Mouse (Mus musculus) cerebellum, adult (tissue): ENCODE data around the gene Mt4.
"Not testable (repeated sequence)": the region's sequence is repeated elsewhere in the genome, so short reads cannot be mapped to it uniquely, and the experiment has no call there.

ENCODE experiments used
- ATAC-seq: cut with Nextera tagmentation; 2 replicates; pipeline ENCODE4 v1.9.2; 2017; ENCODE audit warnings: mild to moderate bottlenecking, moderate library complexity, mixed read lengths; ENCODE audit not compliant: insufficient number of reproducible peaks, low FRiP score, low TSS enrichment

Gene Mt4

GRCm38 (mm10) chr8:94132096-94132495 lies 4.9 kb upstream of the Mt4 start:
- no peak for ATAC-seq

DNA sequence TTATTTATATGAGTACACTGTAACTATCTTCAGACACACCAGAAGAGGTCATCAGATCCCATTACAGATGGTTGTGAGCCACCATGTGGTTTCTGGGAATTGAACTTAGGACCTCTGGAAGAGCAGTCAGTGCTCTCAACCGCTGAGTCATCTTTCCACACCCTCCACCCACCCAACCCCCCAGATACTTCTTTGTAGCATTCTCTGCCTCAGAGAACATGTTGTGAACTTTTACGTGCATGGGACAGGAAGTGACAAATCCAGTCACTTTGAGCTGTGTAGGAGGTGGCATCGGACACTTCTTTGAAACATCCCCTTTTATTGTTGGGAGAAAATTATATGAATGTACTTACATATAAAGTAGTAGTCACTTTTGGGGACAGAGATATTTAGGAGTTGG lies 2.4 kb upstream of the Mt4 start:
- ATAC-seq: not testable (repeated sequence)

GRCm38 (mm10) chr8:94135556-94135955 lies 1.4 kb upstream of the Mt4 start:
- ATAC-seq: no peak

GRCm38 (mm10) chr8:94136192-94136591 lies 805 bp upstream of the Mt4 start:
- ATAC-seq: no peak

DNA sequence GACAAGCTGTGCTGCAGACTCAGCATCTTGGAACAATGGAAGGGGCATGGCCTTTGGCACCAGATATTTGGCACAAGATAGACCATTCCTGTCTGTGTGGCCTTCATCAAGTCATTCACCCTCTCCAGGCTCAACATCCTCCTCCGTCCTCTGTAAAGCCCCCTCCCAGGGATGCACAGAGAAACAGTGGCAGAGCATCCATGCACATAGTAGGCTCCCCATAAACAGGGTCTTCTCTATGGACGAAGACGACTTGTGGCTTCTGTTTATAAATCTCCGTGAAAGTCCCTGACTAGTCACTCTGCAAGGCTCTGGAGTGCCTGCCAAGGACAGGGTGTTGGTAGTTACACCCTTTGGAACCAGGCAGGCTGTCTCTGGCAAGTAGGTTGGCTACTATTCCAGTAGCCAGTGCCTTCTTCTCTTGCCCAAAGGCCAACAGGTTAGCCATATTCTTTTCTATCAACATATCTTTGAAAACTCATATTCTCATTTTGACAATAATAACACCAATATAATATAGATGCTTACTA lies 3.3 kb downstream of the Mt4 start:
- no peak for ATAC-seq

GRCm38 (mm10) chr8:94148236-94148635 lies 11.2 kb downstream of the Mt4 start:
- ATAC-seq: no peak

DNA sequence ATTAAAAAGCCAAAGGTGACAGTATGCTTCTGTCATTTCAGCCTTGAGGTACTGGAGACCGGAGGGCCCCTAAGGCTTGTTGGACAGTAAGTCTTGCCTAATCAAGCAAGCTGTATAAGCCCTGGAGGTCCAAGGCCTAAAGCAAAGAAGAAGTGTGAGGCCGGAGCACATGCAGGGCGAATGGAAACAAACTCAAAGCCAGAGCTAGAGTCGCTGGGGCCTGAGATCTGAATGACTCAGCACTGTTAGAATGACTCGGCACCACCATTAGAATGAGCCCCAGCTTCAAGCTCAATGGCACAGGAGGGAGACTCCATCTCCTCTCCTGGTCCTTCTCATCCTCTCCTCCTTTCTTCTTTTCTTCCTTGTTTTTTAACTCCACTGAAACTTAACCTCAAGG lies 13.9 kb downstream of the Mt4 start:
- ATAC-seq: no peak

DNA sequence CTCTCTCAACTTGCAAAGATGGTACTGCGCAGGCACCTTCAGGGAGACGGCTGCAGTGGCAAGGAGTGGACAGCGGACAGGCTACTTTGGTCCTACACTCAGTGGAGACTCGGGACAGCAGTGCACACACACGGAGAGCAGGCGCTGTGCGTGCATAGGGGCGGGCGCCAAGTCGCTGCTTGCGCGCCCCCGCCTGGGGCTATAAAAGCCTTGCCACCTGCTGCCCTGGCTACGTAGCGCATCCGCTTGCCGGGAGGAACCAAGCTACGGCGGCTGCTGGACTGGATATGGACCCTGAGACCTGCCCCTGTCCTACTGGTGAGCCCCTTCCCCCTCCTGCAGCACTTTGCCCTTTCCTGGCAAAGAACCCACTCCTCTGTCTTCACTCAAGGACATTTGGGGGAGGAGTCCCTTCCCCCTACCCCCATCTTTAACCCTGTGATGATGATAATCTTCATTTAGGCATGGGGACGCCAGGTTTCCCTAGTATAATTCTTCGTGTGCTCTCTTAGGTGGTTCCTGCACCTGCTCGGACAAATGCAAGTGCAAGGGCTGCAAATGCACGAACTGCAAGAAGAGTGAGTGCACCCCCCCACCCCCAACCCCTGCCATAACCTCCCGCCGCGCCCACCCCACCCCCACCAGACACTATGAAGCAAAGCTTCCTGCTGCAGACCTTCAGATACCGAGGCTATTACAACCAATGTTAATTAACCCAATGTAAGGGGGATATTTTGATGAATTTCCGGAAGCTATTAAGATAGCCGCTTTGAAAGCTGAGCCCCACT lies 15.7 kb downstream of the Mt4 start, which contains the start of gene Mt3:
Gene Mt3, plus strand, starts transcription at position 95 of the 788 bp plus-strand sequence.
- ATAC-seq: peak; percentile 87

DNA sequence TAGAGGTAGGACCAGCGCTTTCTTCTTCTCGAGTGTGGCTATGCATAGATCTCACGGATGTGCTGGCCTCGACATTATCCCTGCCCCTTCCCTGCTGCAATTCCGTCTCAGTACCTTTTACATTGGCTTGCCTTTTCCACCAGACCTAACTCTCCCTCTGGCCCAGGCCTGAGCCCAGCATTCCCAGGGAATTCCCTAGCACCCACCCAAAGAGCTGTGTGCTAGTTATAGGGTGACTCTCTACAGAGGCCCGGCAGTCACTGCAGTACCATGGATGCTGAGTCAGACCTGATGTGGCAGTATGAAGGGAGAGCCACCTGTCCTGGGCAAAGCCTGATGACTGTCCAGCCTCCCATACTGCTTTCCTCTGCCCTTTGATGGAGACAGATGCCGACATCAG lies 16.5 kb downstream of the Mt4 start:
- ATAC-seq: peak; percentile 31

- ATAC-seq: no peak
Observed at GRCm38 (mm10) chr8:94154537-94154936, 17.5 kb downstream of the Mt4 start.

DNA sequence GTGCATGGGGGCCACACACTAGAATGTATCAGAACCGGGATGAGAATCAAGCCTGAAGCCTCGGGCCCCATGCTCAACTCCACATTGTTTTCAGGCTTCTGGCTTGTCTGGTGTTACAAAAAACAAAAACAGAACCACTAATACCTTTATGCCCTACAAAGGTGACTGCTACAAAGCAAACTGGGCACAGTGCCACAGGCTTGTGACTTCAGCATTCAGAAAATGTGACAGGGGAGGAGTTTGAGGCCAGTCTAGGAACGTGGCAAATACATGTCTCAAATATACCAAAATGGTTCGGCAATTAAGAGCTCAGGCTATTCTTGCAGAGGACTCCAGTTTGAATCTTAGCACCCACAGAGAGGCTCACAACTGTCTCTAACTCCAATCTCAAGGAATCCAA lies 19.1 kb downstream of the Mt4 start:
- ATAC-seq: no peak

DNA sequence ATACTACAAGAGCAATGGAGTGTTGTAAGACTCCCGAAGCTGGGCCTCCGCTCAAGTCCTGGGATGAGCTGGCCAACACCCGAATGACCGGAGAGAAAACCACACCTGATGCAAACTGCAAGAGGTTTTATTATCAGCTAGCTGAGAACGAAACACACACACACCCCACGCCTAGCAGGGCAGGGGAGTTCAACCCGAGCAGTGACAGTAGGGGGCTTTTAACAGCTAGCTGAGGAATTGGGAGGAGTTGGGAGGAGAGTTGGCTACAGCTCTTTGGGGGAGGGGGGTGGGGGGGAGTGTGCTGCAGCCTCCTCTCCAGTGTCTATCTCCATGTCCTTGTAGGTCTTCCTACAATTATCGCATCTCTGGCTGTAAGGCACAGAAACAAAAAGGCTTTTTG lies 28.8 kb downstream of the Mt4 start:
- not testable (repeated sequence) for ATAC-seq

- ATAC-seq: peak; percentile 77
Observed at GRCm38 (mm10) chr8:94167244-94167643, 30.2 kb downstream of the Mt4 start.

- ATAC-seq: no peak
Observed at GRCm38 (mm10) chr8:94169547-94169946, 32.5 kb downstream of the Mt4 start.

DNA sequence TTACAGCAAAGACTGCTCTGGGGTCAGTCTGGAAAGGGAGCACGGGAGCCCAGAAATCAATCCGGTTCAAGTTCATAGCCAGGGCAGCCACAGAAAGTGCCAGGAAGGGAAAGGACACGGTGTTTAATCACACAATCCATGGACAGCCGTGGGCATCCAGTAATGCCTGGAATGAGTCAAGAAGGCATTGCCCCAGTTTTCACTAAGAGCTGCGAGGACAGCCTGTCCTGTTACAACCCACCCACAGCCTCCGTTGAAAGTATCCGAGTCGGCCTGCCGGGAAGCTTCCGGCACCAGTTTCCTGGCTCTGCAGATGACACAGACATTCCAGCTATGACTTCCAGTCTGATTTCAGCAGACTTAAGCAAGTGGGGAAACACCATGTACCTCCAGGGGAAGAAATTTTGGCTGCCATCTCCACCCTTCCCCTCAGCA lies 34.3 kb downstream of the Mt4 start:
- no peak for ATAC-seq

DNA sequence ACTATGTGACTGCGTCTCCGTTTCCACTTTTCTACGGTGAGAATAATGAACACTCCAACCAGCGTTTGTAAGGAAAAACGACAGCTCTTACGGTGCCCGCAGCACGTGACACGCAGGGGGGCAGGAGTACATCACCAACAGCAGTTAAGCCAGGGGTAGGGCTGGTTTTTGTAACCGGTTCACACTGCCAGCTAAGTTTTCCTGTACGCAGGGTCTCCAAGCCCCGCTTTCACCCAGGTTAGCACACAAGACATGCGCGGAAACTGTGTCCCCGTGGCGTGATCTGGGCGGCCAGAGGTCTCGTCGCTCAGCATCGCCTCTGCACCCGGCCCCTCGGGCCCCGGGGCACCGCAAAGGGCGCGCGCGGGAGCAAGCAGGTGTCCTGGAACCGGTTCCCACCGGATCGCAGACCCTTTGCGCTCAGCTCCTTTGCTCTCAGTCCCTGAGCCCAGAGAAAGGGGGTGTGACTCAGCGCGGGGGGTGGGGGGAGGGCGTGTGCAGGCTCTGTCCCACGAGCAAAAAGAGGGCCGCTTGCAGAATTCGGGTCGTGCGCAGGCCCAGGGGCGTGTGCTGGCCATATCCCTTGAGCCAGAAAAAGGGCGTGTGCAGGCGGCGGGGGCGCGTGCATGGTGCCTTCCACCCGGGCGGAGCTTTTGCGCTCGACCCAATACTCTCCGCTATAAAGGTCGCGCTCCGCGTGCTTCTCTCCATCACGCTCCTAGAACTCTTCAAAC lies 35.2 kb downstream of the Mt4 start, which contains the start of gene Mt2:
Gene Mt2, plus strand, starts transcription at position 590 of the 734 bp plus-strand sequence.
- peak; percentile 52; the same call in 1 of the 2 replicates for ATAC-seq

- no peak for ATAC-seq
Observed at GRCm38 (mm10) chr8:94172809-94173732, 36.1 kb downstream of the Mt4 start.

DNA sequence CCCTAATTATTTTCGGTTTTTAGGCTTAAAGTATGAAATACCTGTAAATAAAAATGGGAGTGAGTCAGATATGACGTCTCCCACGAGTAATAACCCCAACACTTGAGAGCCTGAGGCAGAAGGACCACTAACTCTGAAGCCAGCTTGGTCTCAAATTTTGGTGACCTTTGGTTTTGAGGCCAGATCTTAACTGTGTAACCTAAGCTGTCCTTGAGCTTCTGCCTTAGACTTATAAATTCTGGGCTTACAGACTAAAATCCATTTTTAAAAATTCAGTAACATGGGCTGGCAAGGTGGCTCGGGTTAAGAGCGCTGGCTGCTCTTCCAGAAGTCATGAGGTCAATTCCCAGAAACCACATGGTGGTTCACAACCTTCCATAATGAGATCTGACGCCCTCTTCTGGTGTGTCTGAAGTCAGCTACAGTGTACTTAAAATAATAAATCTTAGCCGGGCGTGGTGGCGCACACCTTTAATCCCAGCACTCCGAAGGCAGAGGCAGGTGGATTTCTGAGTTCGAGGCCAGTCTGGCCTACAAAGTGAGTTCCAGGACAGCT lies 36.9 kb downstream of the Mt4 start:
- no peak for ATAC-seq

DNA sequence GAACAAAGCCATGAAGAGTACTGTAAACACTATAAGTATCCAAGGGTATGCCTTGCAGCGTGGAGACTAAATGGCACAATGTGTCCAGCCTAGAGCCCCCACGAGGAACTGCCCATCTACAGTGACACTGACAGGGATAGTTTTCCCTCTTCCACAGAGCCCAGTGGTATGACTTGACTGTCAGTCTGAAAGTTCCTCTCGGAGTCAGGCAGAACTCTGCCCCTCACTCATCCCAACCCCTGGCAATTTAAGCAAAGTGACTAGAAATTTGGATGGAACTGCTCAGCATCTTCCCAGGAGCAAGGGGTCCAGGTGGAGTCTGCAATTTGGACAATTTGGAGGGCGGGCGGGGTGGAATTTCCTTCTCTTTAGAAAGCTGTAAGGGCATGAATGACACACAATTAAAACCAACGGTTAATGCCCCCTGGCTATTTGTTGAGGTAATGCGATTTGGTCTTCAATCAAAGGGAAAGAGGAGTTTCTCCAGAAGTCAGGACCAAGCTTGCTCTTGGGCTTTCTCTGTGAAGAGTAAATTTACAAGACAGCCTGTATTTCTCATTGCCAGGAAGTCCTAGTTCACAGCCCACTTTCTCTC lies 37.7 kb downstream of the Mt4 start:
- ATAC-seq: no peak
